Mouse (Mus musculus) heart, embryonic 16.5 days (tissue): ENCODE measurements at regions not wholly inside any gene's neighbourhood (a gene's known extent, or its start where the extent isn't known, plus 50 kb on each side); places are given as distances from the start of the nearest gene placed in this dataset.

ENCODE experiments used
- ATAC-seq: fragments of 200-750 bp; cut with Nextera tagmentation; replicated peaks from 2 replicates; pipeline ENCODE4 v1.8.0; 2017; ENCODE audit warnings: moderate number of reproducible peaks; ENCODE audit not compliant: insufficient read depth, low FRiP score; ENCODE audit errors: extremely low read depth
- H3K27ac ChIP-seq: fragments of 300-500 bp; sonication (generic); 2 replicates; pipeline ENCODE4 v1.5.1; 2014; ENCODE audit warnings: mild to moderate bottlenecking, low read length, control low read depth, moderate library complexity
- H3K27me3 ChIP-seq: fragments of 300-500 bp; sonication (generic); 2 replicates; pipeline ENCODE4 v1.6.1; 2014; ENCODE audit warnings: low read length, mixed read lengths; ENCODE audit not compliant: control insufficient read depth, insufficient read depth
- H3K36me3 ChIP-seq: fragments of 300-500 bp; sonication (generic); 2 replicates; pipeline ENCODE4 v1.6.1; 2014; ENCODE audit not compliant: control insufficient read depth, insufficient read depth
- H3K4me1 ChIP-seq: fragments of 300-500 bp; sonication (generic); 2 replicates; pipeline ENCODE4 v1.6.1; 2014; ENCODE audit warnings: low read length, mixed read lengths; ENCODE audit not compliant: control insufficient read depth, insufficient read depth
- H3K4me2 ChIP-seq: fragments of 300-500 bp; sonication (generic); 2 replicates; pipeline ENCODE4 v1.6.1; 2014; ENCODE audit warnings: low read depth, mild to moderate bottlenecking, control low read depth, low read length
- H3K4me3 ChIP-seq: fragments of 300-500 bp; sonication (generic); 2 replicates; pipeline ENCODE4 v1.5.1; 2014; ENCODE audit warnings: mild to moderate bottlenecking, control low read depth, low read length
- H3K9ac ChIP-seq: fragments of 300-500 bp; sonication (generic); 2 replicates; pipeline ENCODE4 v1.6.1; 2014; ENCODE audit warnings: low read length, control low read depth
- H3K9me3 ChIP-seq: fragments of 300-500 bp; sonication (generic); replicated peaks from 2 replicates; pipeline ENCODE4 v1.6.1; 2016; ENCODE audit warnings: low read length; ENCODE audit not compliant: control insufficient read depth
- WGBS: fragments of 180-500 bp; shearing (Covaris S2); extraction: QIAGEN DNeasy Blood & Tissue Kit; methylation state at CpG from one replicate; pipeline ENCODE4 v1.1.7; 2014; 5-methylcytosine and 5-hydroxymethylcytosine counted together

DNA sequence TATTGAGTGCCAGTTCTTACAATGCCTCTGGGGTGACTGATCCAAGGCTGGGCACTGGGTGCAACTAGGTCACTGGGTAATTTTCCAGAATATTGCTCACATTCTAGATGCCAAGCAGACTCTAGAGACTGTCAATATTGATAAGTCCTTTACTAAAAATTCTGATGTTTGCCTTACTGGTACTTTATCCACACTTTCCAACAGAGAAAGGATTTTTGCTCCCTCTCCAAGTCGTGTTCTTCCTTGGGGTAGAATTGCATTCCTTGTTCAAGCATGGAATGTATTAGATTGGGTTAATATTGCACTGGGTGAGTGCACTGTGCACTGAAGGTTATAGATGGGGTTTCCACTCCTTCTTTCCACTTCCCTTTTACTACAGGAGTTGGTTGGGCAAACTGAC, 1891.0 kb upstream of the Lrrc6 start:
- Histone ChIP-seq H3K36me3 (no peaks in the 10 kb centered on the region), H3K27me3 (no peaks in the 10 kb centered on the region), H3K9me3 (no peaks in the 10 kb centered on the region), H3K4me1 (no peaks in the 10 kb centered on the region), H3K4me3 (no peak overlapping the region), H3K9ac (no peak overlapping the region), H3K27ac (no peak overlapping the region), H3K4me2 (no peak overlapping the region)
- WGBS = 43% methylated on average over 1 of the region's 1 CpGs
- no peak for ATAC-seq

DNA sequence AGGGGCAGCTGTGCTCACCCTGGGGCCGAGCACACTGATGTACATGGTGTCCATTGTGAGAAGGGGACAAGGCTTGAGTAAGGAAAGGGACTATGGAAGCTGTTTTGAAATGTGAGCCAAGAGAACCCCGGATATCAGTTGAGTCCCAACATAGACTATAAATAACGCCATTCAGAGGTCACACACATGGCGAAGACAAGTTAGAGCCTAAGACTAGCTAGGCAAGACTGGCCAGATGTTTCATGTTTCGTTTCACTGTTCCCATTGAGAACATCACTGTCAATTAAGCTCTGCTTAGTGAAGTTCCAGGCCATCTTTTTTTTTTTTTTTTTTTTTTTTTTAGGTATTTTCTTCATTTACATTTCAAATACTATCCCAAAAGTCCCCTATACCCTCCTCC, 1889.1 kb upstream of the Lrrc6 start:
- Histone ChIP-seq H3K4me3 (no peak overlapping the region), H3K27ac (no peak overlapping the region), H3K4me2 (no peak overlapping the region), H3K36me3 (no peaks in the 10 kb centered on the region), H3K9ac (no peak overlapping the region), H3K27me3 (no peaks in the 10 kb centered on the region), H3K4me1 (no peaks in the 10 kb centered on the region), H3K9me3 (no peaks in the 10 kb centered on the region)
- no peak for ATAC-seq
- WGBS = 65% methylated on average over 5 of the region's 5 CpGs

DNA sequence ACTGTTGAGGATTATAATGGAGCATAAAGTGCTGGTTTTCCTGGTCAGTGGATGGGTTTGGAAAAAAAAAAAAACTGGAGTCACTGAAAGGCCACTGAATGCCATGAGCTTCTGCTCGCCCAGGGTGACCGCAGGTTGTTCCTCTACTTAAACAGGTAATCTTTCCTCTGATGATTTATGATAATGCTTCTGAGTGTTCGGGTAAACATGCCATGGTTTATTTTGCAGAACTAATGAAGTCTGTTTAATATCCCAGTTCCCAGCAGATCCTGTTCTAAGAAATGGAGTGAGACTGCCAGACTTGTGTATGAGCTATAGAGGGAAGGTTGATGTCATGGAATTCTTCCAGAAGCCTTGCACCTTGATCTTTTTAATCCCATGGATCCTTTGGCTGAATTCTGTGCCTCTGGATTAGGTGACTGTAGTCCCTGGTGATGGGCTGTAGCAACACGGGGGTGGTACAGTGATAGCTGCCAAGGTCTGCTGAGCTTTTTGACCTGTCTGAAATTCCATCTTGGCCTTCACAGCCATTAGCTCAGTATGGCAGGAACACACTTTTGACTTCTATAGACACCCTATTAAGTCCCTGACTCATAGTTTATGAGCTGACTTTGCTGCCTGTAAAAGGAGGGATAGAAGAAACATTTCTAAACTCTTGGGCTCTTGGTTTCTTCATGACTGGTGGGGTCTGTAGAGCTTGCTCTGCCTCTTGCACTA, 1886.8 kb upstream of the Lrrc6 start:
- Histone ChIP-seq H3K27me3 (no peaks in the 10 kb centered on the region), H3K4me3 (no peak overlapping the region), H3K4me2 (no peak overlapping the region), H3K4me1 (no peaks in the 10 kb centered on the region), H3K9me3 (no peaks in the 10 kb centered on the region), H3K27ac (no peak overlapping the region), H3K36me3 (no peaks in the 10 kb centered on the region), H3K9ac (no peak overlapping the region)
- ATAC-seq = no peak
- WGBS = 86% methylated on average over 4 of the region's 4 CpGs

DNA sequence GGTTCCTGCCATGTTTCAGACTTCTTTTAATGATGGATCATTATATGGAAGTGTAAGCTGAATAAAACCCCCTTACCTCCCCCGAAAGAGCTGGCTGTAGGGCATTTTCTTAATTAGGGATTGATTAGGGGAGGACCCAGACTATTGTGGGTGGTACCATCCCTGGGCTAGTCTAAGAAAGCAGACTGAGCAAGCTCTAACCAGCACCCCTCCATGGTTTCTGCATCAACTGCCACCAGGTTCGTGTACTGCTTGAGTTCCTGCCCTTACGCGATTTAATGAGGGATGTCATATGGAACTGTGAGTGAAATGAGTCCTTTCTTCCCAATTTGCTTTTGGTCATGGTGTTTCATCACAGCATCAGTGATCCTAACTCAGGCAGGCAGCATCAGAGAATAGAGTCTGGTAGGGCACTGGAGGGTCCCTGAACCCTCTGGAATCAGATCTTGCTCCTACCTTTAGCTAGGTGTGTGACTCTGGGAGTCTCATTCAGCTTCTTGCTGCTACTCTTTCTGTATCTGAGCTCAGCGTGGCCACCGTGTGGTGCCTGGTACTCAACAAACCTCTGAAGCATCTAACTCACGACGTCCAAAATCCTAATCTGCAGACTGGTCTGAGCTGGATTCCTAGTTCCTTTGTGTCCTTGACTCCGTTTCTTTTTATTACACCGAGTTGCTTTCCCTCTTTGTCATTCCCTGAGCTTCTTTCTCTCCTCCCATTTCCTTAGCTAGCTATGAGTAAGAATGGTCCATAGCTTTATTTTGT, 1884.0 kb upstream of the Lrrc6 start:
- no peak overlapping the region for H3K27ac ChIP-seq
- H3K36me3 ChIP-seq = no peaks in the 10 kb centered on the region
- WGBS = 57% methylated on average over 10 of the region's 10 CpGs
- H3K4me3 ChIP-seq = no peak overlapping the region
- H3K4me2 ChIP-seq = no peak overlapping the region
- H3K9me3 ChIP-seq = no peaks in the 10 kb centered on the region
- H3K27me3 ChIP-seq = no peaks in the 10 kb centered on the region
- ATAC-seq = no peak
- no peak overlapping the region for H3K9ac ChIP-seq
- H3K4me1 ChIP-seq = no peaks in the 10 kb centered on the region

DNA sequence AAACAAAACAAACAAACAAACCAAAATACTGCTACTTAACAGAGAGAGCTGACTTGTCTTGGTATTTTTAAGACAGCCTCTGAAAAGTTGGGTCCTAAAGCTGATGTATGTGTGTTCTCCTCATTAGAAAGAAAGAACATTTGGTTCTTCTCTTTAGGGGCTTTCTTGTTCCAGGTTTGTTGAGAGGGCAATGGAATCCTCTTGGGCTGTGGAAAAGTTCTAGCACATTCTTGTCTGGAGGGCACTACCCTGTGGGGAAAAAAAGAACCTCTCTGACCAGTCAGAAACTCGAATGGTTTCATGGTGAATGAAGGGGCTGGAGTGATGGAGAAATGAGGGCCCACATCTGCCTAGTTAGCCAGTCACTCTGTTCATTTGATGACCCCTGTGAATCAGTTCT, 1874.5 kb upstream of the Lrrc6 start:
- no peaks in the 10 kb centered on the region for H3K9me3 ChIP-seq
- no peak overlapping the region for H3K4me3 ChIP-seq
- 65% methylated on average over 1 of the region's 1 CpGs for WGBS
- H3K36me3 ChIP-seq = no peaks in the 10 kb centered on the region
- no peak for ATAC-seq
- H3K4me1 ChIP-seq = no peaks in the 10 kb centered on the region
- H3K27me3 ChIP-seq = no peaks in the 10 kb centered on the region
- H3K4me2 ChIP-seq = no peak overlapping the region
- H3K9ac ChIP-seq = no peak overlapping the region
- H3K27ac ChIP-seq = no peak overlapping the region

DNA sequence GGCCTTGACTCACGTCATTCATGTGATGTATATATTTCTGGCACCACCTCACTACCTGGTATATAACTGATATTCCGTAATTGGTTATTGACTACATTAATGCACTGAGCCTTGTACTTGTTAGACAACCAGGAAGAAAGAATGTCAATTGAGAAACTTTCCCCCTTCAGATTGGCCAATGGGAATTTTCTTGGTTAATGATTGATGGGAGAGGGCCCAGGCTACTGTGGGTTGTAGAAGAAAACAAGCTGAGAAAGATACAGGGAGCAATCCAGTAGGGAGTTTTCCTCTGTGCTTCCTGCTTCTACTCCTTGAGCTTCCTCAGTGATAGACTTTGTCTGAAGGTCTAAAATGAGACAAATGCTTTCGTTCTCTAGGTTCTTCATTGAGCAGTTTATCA, 1866.1 kb upstream of the Lrrc6 start:
- Histone ChIP-seq H3K9ac (no peak overlapping the region), H3K36me3 (no peaks in the 10 kb centered on the region), H3K9me3 (no peaks in the 10 kb centered on the region), H3K4me3 (no peak overlapping the region), H3K4me1 (peaks cover 3% of the 10 kb centered on the region), H3K4me2 (no peak overlapping the region), H3K27me3 (no peaks in the 10 kb centered on the region), H3K27ac (no peak overlapping the region)
- 73% methylated on average over 3 of the region's 3 CpGs for WGBS
- ATAC-seq = no peak

DNA sequence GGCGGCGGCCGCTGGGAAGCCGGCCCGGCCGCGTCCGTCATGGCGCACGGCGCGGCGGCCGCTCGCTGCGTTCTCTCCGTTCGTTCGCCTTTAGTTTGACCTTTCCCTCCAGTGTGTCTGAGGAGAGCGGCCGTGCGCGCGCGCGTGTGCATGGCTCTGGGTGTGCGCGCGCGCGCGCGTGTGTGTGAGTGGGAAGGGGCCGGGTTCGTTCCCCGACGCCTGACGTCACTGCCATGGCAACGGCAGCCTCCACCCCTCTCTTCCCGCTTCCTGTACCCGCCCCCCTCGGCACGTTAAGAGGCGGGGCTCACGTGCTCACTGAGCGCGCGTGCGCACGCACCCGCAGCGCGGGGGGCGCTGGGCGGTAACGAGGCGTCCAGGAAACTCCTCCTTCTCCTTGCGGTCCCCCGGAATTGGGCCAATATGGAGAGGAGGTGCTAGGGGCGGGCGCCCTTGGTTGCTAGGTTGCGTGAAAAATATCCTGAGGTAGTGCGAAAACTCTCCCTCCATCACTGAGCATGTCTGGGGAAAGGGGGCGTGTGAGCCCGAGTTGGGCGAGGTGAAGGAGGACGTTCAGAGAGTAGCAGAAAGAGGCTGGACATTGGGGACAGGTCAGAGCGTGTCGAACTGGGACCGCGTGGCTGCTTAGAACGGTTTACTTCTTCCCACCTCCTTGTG, 1862.5 kb upstream of the Lrrc6 start:
- Histone ChIP-seq H3K4me2 (peak overlapping the region; percentile 64), H3K27ac (peak overlapping the region; percentile 99), H3K27me3 (no peaks in the 10 kb centered on the region), H3K36me3 (no peaks in the 10 kb centered on the region), H3K4me3 (peak overlapping the region; percentile 99), H3K9ac (peak overlapping the region; percentile 99), H3K4me1 (peaks cover 9% of the 10 kb centered on the region), H3K9me3 (no peaks in the 10 kb centered on the region)
- WGBS = under 1% methylated on average over 62 of the region's 72 CpGs
- peak; percentile 93 for ATAC-seq

DNA sequence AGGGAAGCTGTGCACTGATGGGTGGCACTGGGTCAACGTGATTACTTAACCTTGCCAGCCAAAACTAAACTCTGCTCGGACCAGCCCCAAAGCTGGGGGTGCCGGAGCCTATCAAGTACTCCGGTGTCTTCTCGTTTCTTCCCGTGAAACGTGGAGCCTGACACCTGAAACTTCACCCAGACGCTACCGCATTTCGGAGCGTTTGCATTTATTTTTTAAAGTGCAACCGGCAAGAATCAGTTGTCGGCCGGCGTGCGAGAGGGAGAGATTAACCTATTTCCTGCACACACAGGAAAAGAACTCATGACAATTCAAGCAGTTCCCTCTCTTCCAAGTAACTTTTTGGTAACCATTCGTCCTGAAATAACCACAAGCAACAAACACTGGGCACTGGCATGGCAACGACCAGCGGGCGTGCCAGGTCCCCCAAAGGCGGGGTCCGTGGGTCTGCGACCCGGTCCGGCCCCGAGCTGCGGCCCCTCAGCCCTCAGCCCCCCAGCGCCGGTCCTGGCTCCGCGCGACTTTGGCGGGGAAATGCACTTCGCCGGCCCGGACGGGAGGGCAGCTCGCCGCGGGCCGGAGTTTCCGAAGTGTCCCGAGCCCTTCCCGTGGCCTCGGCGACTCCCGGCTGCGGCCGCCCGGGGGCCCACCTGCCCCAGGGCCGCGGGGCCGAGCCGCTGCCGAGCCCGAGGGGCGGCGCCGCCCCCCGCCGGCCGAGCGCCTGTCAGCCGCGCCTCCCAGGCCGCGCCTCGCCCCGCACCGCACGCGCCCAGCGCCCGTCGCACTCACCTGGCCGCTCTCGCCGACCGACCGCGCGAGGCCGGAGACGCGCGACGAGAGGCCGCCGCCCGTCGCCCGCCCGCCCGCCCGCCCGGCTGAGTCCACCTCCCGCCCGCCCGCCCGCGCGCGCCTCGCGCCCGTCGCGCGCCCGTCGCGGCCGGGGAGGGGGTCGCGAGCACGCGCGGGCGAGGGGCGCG, 1861.7 kb upstream of the Lrrc6 start:
- Histone ChIP-seq H3K27ac (peak overlapping the region; percentile 99), H3K4me2 (peak overlapping the region; percentile 88), H3K4me1 (peaks cover 9% of the 10 kb centered on the region), H3K4me3 (peak overlapping the region; percentile 99), H3K9ac (peak overlapping the region; percentile 99), H3K36me3 (no peaks in the 10 kb centered on the region), H3K9me3 (no peaks in the 10 kb centered on the region), H3K27me3 (no peaks in the 10 kb centered on the region)
- WGBS = under 1% methylated on average over 58 of the region's 121 CpGs
- peak; percentile 35 for ATAC-seq
